Mouse (Mus musculus): ENCODE measurements around the gene D930020B18Rik. TPM values are rescaled to one million over a fixed set of nuclear protein-coding genes. Genes with fewer than 3 reads are reported as not detected.

Gene D930020B18Rik
- polyA plus RNA-seq, 1 experiment from 2014 or later, result 1.4 TPM

DNA sequence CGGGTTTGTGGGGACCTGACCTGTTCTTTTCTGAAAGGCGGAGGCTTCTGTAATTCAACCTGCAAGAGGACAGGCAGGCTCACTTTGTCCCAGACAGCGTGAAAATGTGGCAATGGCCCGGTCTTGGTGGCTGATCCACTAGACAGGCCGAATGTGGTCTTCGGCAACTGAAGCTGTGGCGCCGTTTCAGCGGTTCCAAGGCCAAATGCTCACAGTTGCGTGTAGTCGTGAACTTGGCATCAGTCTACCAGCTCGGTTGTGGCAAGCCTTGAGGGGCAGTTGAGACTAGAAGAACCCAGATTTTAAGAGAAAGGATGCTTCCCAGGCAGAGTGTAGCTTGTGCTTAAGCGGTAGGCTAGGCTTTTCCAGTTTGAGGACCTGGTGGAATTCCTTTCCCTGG is 79.3 kb downstream of the D930020B18Rik start:
- Histone ChIP-seq H3K36me3 (replicated peaks; ENCODE audit: control insufficient read depth, insufficient read depth, low read depth, low read length) (no peaks in the 10 kb centered on the region), H3K4me2 (ENCODE audit: low read depth, low read length) (no peak overlapping the region), H3K4me1 (ENCODE audit: control insufficient read depth, insufficient read depth, low read length) (no peaks in the 10 kb centered on the region), H3K9ac (replicated peaks; ENCODE audit: low read length) (no peak overlapping the region), H3K4me3 (ENCODE audit: low read depth, low read length) (no peak overlapping the region), H3K27ac (replicated peaks; ENCODE audit: low read depth, low read length) (no peak overlapping the region), H3K27me3 (ENCODE audit: control insufficient read depth, insufficient read depth, low read length) (no peaks in the 10 kb centered on the region), H3K9me3 (replicated peaks; ENCODE audit: control insufficient read depth, low read length) (no peaks in the 10 kb centered on the region)
- 94% methylated on average over 13 of the region's 13 CpGs for WGBS
- ATAC-seq (replicated peaks; ENCODE audit: insufficient number of reproducible peaks, low FRiP score, low TSS enrichment, low read depth), result no peak
- no peak for DNase-seq (ENCODE audit: low spot score)

DNA sequence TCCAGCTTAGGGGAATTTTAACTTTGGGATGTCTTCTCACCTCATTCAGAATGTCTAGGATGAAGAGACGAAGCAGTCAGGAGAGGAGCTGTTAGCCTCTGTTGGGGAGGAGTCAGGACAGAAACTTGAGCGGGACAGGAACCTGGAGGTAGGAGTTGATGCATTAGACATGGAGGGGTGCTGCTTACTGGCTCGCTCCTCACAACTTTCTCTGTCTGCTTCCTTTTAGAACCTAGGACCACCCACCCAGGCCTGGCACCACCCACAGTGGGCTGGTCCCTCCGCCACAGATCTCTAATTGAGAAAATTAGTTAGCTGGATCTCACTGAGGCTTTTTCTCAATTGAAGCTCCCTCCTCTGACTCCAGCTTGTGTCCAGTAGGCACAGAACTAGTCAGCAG is 85.1 kb downstream of the D930020B18Rik start:
- Histone ChIP-seq H3K36me3 (replicated peaks; ENCODE audit: control insufficient read depth, insufficient read depth, low read depth, low read length) (no peaks in the 10 kb centered on the region), H3K27ac (replicated peaks; ENCODE audit: low read depth, low read length) (no peak overlapping the region), H3K9ac (replicated peaks; ENCODE audit: low read length) (no peak overlapping the region), H3K27me3 (ENCODE audit: control insufficient read depth, insufficient read depth, low read length) (no peaks in the 10 kb centered on the region), H3K4me1 (ENCODE audit: control insufficient read depth, insufficient read depth, low read length) (no peaks in the 10 kb centered on the region), H3K4me3 (ENCODE audit: low read depth, low read length) (no peak overlapping the region), H3K4me2 (ENCODE audit: low read depth, low read length) (no peak overlapping the region), H3K9me3 (replicated peaks; ENCODE audit: control insufficient read depth, low read length) (no peaks in the 10 kb centered on the region)
- DNase-seq (ENCODE audit: low spot score) (no peak), ATAC-seq (replicated peaks; ENCODE audit: insufficient number of reproducible peaks, low FRiP score, low TSS enrichment, low read depth) (no peak)
- 74% methylated on average over 4 of the region's 4 CpGs for WGBS

DNA sequence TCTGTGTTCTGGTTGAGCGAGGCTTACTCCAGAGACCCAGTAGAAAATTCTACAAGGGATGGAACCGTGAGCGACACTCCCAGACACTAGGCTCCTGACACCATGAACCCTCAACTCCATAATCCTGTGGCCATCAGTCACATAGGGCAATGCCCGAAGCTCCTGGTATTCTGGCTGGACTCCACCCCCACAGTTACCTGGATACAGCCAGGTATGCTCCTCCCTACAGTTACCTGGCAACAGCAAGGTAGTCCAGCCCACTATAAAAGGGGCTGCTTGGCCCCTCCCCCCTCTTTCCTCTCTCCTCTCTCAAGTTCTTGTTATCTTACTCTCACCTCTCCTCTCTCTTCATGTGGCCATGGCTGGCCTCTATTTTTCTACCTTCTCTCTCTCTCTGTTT is 85.8 kb downstream of the D930020B18Rik start:
- Histone ChIP-seq H3K4me1 (ENCODE audit: control insufficient read depth, insufficient read depth, low read length) (no peaks in the 10 kb centered on the region), H3K27me3 (ENCODE audit: control insufficient read depth, insufficient read depth, low read length) (no peaks in the 10 kb centered on the region), H3K9me3 (replicated peaks; ENCODE audit: control insufficient read depth, low read length) (no peaks in the 10 kb centered on the region), H3K4me3 (ENCODE audit: low read depth, low read length) (no peak overlapping the region), H3K27ac (replicated peaks; ENCODE audit: low read depth, low read length) (no peak overlapping the region), H3K4me2 (ENCODE audit: low read depth, low read length) (no peak overlapping the region), H3K36me3 (replicated peaks; ENCODE audit: control insufficient read depth, insufficient read depth, low read depth, low read length) (no peaks in the 10 kb centered on the region), H3K9ac (replicated peaks; ENCODE audit: low read length) (no peak overlapping the region)
- WGBS, result 71% methylated on average over 4 of the region's 4 CpGs
- ATAC-seq (replicated peaks; ENCODE audit: insufficient number of reproducible peaks, low FRiP score, low TSS enrichment, low read depth) (no peak), DNase-seq (ENCODE audit: low spot score) (no peak)

DNA sequence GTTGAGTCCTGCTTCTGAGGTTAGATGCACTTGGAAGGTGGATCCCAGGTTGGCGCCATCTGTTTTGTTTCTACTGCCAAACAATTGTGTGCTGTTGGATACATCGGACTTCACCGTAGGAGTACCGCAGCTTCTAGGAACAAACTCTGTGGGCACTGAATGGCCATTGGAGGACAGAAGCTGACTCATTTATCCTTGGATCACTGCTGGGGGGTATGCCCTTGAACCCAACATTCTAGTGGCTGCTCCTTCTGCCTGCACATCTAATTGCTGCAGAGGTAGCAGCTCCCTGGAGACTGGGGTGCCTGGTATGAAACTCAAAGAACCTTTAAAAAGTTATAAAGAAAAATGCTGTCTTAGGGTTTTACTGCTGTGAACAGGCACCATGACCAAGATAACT is 86.8 kb downstream of the D930020B18Rik start:
- Histone ChIP-seq H3K4me2 (ENCODE audit: low read depth, low read length) (no peak overlapping the region), H3K27me3 (ENCODE audit: control insufficient read depth, insufficient read depth, low read length) (no peaks in the 10 kb centered on the region), H3K9me3 (replicated peaks; ENCODE audit: control insufficient read depth, low read length) (no peaks in the 10 kb centered on the region), H3K4me3 (ENCODE audit: low read depth, low read length) (no peak overlapping the region), H3K36me3 (replicated peaks; ENCODE audit: control insufficient read depth, insufficient read depth, low read depth, low read length) (no peaks in the 10 kb centered on the region), H3K27ac (replicated peaks; ENCODE audit: low read depth, low read length) (no peak overlapping the region), H3K9ac (replicated peaks; ENCODE audit: low read length) (no peak overlapping the region), H3K4me1 (ENCODE audit: control insufficient read depth, insufficient read depth, low read length) (no peaks in the 10 kb centered on the region)
- no peak for ATAC-seq (replicated peaks; ENCODE audit: insufficient number of reproducible peaks, low FRiP score, low TSS enrichment, low read depth)
- WGBS, result over 99% methylated on average over 4 of the region's 4 CpGs
- DNase-seq (ENCODE audit: low spot score), result no peak

DNA sequence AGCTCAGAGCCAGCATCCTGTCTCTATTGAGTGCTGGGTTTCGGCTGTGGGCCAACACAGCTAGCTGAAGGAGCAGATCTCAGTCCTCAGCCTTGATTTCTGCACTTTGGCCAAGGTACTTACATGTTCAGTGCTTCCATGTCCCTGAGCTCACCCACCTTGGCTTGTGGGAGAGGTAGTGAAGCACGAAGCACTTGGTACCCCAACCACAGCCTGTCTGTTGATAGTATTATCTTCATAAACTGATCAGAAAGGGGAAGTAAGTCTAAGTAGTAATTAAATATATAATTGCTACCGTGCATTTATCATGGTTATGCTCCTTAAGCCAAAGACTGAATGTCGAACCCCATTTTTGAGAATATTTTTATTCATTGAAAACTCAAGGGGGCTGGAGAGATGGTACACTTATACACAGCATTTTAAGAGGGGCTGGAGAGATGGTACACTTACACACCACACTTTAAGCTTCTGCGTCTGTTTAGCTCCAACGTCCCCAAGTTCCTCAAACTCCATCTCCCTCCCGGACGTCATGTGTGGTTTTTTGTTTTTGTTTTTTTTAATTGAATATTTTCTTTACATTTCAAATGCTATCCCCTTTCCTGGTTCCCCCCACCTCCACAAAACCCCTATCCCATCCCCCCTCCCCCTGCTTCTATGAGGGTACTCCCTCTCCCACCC is 89.8 kb downstream of the D930020B18Rik start:
- H3K27me3 ChIP-seq (ENCODE audit: control insufficient read depth, insufficient read depth, low read length), result no peaks in the 10 kb centered on the region
- no peaks in the 10 kb centered on the region for H3K4me1 ChIP-seq (ENCODE audit: control insufficient read depth, insufficient read depth, low read length)
- no peak overlapping the region for H3K27ac ChIP-seq (replicated peaks; ENCODE audit: low read depth, low read length)
- no peaks in the 10 kb centered on the region for H3K36me3 ChIP-seq (replicated peaks; ENCODE audit: control insufficient read depth, insufficient read depth, low read depth, low read length)
- ATAC-seq (replicated peaks; ENCODE audit: insufficient number of reproducible peaks, low FRiP score, low TSS enrichment, low read depth) (no peak), DNase-seq (ENCODE audit: low spot score) (no peak)
- no peak overlapping the region for H3K9ac ChIP-seq (replicated peaks; ENCODE audit: low read length)
- no peaks in the 10 kb centered on the region for H3K9me3 ChIP-seq (replicated peaks; ENCODE audit: control insufficient read depth, low read length)
- WGBS, result 87% methylated on average over 8 of the region's 8 CpGs
- no peak overlapping the region for H3K4me3 ChIP-seq (ENCODE audit: low read depth, low read length)
- no peak overlapping the region for H3K4me2 ChIP-seq (ENCODE audit: low read depth, low read length)

DNA sequence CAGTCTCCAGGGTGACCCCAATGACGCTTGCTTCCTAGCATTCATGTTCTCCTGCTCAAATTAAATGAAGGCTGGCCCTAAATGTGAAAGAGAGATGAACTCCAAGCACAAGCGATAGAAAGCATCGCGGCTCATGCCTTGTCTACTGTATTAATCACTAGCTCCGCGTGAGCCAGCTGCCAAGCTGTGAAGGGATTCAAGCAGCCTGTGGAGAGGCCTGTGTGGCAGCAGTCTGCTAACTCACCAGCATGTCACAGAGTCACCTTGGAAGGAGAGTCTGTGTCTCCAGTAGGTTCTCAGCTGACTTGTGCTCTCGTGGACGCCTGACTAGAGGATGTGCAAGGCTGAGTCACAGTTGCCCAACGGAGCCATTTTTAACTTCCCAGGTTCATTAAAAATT is 91.2 kb downstream of the D930020B18Rik start:
- Histone ChIP-seq H3K9me3 (replicated peaks; ENCODE audit: control insufficient read depth, low read length) (no peaks in the 10 kb centered on the region), H3K4me2 (ENCODE audit: low read depth, low read length) (no peak overlapping the region), H3K4me3 (ENCODE audit: low read depth, low read length) (no peak overlapping the region), H3K36me3 (replicated peaks; ENCODE audit: control insufficient read depth, insufficient read depth, low read depth, low read length) (no peaks in the 10 kb centered on the region), H3K4me1 (ENCODE audit: control insufficient read depth, insufficient read depth, low read length) (no peaks in the 10 kb centered on the region), H3K27ac (replicated peaks; ENCODE audit: low read depth, low read length) (no peak overlapping the region), H3K27me3 (ENCODE audit: control insufficient read depth, insufficient read depth, low read length) (no peaks in the 10 kb centered on the region), H3K9ac (replicated peaks; ENCODE audit: low read length) (no peak overlapping the region)
- ATAC-seq (replicated peaks; ENCODE audit: insufficient number of reproducible peaks, low FRiP score, low TSS enrichment, low read depth) (no peak), DNase-seq (ENCODE audit: low spot score) (no peak)
- WGBS, result 90% methylated on average over 9 of the region's 9 CpGs

DNA sequence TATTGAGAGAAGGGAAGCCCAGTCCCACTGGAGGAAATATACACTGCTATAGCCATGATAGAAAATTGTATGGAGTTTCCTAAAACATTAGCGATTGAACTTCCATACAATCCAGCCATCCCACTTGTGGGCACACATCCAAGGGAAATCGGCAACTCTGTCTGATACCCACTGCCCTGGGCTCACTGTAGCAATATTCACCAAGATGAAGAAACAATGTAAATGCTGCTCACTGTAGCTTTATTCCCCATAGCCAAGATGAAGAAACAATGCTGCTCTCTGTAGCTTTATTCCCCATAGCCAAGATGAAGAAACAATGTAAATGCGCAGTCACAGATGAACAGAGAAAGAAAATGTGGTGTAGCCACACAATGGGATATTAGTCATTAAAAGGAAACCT is 95.9 kb downstream of the D930020B18Rik start:
- WGBS, result 82% methylated on average over 3 of the region's 3 CpGs
- H3K9me3 ChIP-seq (replicated peaks; ENCODE audit: control insufficient read depth, low read length), result no peaks in the 10 kb centered on the region
- ATAC-seq (replicated peaks; ENCODE audit: insufficient number of reproducible peaks, low FRiP score, low TSS enrichment, low read depth), result no peak

DNA sequence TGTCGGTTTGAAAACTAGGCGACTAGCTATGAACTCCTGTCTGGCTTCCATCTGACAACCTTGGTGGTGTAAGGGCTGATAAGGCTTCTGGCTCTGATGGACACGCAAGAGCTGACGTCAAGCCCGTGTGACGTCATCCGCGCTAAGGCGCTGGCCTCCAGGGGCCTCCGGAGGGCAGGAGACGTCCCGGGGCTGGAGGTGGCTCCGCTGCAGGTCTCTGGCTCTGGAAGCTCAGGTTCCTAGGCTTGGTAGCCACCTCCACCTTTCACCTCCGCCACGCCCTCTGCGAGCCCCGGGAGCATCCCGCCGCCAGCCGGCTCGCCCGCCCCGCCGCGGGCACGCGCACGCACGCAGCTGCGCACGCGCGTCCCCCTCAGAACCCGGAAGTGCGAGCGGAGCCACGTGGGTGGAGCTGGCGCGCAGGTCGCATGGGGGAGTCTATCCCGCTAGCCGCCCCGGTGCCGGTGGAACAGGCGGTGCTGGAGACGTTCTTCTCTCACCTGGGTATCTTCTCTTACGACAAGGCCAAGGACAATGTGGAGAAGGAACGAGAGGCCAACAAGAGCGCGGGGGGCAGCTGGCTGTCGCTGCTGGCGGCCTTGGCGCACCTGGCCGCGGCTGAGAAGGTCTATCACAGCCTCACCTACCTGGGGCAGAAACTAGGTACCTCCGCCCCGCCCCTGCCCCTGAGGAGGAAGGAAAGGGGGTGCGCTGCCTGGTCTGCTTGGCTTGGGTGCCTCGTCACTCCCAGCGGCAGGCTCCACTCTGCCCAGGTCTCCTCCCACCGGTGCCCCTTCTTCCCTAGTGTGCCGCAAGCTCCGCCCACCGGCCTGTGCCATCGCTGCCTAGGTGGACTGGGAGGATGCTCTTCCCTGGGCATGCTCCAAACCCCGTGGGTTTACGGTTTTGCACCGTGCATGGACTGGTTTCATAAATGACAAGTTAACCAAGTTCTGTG is 98.4 kb downstream of the D930020B18Rik start, which contains the start of gene BC048403:
TSS of gene BC048403 (plus strand) at position 390 of the 958 bp plus-strand sequence.
- H3K27me3 ChIP-seq (ENCODE audit: control insufficient read depth, insufficient read depth, low read length), result no peaks in the 10 kb centered on the region
- H3K4me3 ChIP-seq (ENCODE audit: low read depth, low read length), result peak within 1 kb of the TSS; percentile 86
- no peaks in the 10 kb centered on the region for H3K4me1 ChIP-seq (ENCODE audit: control insufficient read depth, insufficient read depth, low read length)
- DNase-seq (ENCODE audit: low spot score) (peak; percentile 88), ATAC-seq (replicated peaks; ENCODE audit: insufficient number of reproducible peaks, low FRiP score, low TSS enrichment, low read depth) (peak; percentile 86)
- no peaks in the 10 kb centered on the region for H3K36me3 ChIP-seq (replicated peaks; ENCODE audit: control insufficient read depth, insufficient read depth, low read depth, low read length)
- WGBS, result under 1% methylated on average over 68 of the region's 68 CpGs
- H3K9me3 ChIP-seq (replicated peaks; ENCODE audit: control insufficient read depth, low read length), result no peaks in the 10 kb centered on the region
- peak within 1 kb of the TSS; percentile 78 for H3K9ac ChIP-seq (replicated peaks; ENCODE audit: low read length)
- no peak within 1 kb of the TSS for H3K27ac ChIP-seq (replicated peaks; ENCODE audit: low read depth, low read length)
- peak within 1 kb of the TSS; percentile 87 for H3K4me2 ChIP-seq (ENCODE audit: low read depth, low read length)

More for the DNA sequence above, 95.9 kb downstream of the D930020B18Rik start:
- Histone ChIP-seq H3K36me3 (replicated peaks; ENCODE audit: control insufficient read depth, insufficient read depth, low read depth, low read length) (no peaks in the 10 kb centered on the region), H3K27ac (replicated peaks; ENCODE audit: low read depth, low read length) (no peak overlapping the region), H3K4me3 (ENCODE audit: low read depth, low read length) (no peak overlapping the region), H3K27me3 (ENCODE audit: control insufficient read depth, insufficient read depth, low read length) (no peaks in the 10 kb centered on the region), H3K4me1 (ENCODE audit: control insufficient read depth, insufficient read depth, low read length) (no peaks in the 10 kb centered on the region), H3K4me2 (ENCODE audit: low read depth, low read length) (no peak overlapping the region), H3K9ac (replicated peaks; ENCODE audit: low read length) (no peak overlapping the region)
- no peak for DNase-seq (ENCODE audit: low spot score)

All from embryonic facial prominence, embryonic 11.5 days (tissue).